Mouse (Mus musculus) adrenal gland, postnatal 10 days (tissue): ENCODE results near the gene Mchr1. TPM values are rescaled to one million over a fixed set of nuclear protein-coding genes. Genes with fewer than 3 reads are reported as not detected.
"Not testable (repeated sequence)": the region's sequence is repeated elsewhere in the genome, so short reads cannot be mapped to it uniquely, and the experiment has no call there.

Experiments
- DNase-seq: peaks from one replicate; pipeline ENCODE4 v3.0.0; 2021; ENCODE audit warnings: mixed read lengths
- long read RNA-seq, 2 experiments: library from polyadenylated mRNA; stranded (forward); transcript quantifications; one replicate each; pipeline ENCODE4 v2.0.0; 2021
- total RNA-seq, 2 experiments: library from RNA; stranded (reverse); gene quantifications; 2 replicates each; pipeline ENCODE4 v1.2.3; 2021

Gene Mchr1
- total RNA-seq, result under 1 TPM; 0.18 to 0.61 TPM
- long read RNA-seq, experiment 1, result 0 reads
- long read RNA-seq, experiment 2, result 0 reads

DNA sequence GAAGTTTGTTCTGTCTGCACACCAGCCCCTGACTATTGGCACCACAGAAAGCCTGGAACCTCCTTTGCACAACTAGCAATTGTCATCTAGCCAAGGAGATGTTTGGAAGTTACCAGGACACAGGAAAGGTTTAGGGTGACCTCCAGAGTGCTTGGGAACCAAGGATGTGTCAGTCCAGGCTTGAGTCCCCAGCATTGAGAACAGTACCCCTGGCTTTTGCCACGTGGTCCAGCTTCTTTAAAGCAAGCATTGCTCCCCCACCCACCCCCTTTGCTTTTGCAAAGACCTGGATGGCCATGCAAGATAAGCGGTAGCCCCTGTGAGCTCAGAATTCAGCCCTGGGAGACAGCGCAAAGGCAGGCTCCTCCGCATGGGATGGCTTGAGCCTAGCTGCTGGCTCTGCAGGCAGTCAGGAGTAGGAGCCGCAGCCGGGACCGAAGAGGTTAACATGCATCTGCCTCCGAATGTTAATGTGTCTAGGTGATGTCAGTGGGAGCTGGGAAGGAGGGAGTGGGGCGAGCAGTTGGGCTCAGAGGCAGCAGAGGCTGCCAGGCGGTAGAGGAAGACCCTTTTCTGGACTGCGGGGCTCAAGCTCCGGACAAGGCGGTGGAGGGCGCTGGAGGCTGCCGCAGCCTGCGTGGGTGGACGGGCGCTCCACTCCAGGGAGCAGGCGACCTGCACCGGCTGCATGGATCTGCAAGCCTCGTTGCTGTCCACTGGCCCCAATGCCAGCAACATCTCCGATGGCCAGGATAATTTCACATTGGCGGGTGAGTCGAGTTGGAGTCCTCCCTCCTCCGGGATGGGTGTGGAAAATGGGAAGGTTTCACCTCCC is at the start of gene Mchr1:
Gene Mchr1, plus strand, starts transcription at position 414 of the 835 bp plus-strand sequence.
- peak; percentile 58 for DNase-seq

GRCm38 (mm10) chr15:81189061-81189460 is 46.2 kb upstream of the Mchr1 start:
- no peak for DNase-seq

DNA sequence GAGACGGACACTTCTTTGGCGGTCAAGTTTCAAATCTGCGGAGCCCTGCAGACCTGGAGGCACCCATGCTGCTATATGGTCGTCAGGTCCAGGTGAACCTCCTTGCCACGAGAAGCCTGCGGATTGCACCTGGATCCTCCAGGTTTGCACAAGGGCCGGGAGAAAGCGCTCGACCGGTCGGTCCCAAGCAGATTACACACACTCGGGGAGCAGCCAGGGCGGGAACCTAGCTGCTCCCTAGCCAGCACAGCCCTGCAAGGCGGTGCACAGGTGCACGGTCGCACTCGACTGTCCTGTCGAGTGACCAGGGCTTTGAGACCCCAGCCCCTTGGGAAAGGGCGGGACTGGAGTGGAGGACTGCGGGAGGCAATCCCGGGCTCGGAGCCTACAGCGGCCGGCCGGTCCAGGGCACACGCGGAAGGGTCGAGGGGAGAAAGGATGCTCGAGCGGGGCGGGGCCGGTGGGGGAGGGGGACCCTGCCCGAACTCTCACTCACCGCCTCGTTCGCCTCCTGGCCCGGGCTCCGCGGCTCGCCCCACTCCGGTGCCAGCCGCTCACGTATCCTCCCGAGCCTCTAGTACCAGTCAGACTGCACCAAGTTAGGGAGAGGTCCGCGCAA is 45.2 kb upstream of the Mchr1 start:
- no peak for DNase-seq

DNA sequence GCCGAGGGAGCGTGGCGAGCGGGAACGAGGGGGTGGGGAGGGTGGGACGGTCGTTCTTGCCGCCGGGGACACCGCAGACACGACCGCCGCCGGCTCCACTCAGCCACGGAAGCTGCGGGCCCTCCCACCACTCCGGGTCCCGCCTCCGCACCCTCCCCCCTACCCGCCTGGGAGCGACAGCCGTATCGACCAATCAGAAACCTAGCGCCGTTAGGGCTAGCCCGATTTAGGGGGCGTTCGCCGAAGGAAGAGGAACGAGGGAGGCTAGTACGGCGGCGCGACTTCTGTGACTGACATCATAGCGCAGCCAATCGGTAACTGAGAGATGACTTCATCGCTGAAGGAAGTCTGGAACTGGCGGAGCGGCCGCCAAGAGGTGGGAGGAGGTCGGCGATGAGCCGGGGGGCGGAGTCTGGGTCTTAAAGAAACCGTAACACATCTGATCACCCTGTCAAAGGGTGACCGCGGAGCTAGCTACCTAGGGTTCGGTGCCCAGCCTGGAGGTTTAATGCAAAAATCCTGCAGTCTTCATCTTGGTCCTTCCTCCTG is 44.6 kb upstream of the Mchr1 start, which contains the start of gene Mrtfa:
Gene Mrtfa, minus strand, starts transcription at position 128 of the 549 bp plus-strand sequence.
- DNase-seq, result peak; percentile 99

DNA sequence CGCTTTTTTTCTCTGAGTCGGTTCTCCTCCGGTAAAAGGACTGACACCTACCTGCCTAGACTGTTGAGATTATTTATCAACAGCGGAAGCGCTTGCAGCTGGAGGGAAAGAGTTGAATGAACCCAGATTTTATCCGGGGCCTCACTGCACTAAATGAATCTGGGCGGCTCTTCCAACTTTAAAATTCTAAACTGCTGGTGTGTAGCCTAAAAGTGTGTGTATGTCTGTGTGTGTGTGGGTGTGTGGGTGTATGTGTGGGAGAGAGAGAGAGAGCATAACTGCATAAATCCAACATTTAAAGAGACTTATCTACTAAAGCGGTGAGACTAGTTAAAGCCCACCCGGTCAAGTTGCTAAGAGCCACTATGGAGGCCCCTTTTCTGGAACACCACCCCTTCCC is 44.0 kb upstream of the Mchr1 start:
- DNase-seq, result no peak

DNA sequence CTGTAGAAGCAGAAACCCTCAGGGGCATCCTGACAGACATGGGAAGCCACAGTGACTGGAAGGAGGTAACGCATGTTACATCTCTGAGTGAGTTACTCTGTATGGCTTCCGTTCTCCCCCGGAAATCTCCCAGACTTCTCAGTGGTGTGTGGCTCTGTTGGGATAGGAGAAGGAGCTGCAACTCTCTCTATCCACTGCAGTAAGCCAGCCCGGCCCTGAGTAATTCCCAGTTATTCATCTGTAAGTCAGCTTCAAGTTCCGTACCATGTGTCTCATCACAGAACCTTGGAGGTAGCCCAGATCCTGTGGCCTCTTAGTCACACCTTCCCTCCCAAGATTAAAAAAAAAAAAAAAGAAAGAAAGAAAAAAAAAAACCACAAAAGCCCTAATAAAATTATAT is 43.0 kb upstream of the Mchr1 start:
- DNase-seq, result peak; percentile 40

DNA sequence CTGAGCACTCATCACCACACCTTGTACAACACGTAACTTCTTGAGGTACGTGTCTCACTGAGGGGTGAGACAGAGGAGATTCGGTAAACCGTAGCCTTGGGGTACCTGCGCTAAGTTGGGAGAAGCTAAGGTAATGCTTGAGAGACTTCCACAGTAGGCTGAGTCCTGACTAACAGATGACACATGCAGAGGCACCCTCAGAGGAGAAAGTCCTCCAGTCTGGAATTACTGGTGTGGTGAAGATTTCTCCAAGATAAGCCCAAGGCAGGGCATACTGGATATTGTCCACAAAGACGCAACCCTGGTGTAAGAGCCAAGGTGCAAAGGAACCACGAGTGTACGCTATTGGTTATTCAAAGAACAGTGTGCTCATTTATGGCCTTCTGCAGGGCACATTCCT is 42.4 kb upstream of the Mchr1 start:
- no peak for DNase-seq

DNA sequence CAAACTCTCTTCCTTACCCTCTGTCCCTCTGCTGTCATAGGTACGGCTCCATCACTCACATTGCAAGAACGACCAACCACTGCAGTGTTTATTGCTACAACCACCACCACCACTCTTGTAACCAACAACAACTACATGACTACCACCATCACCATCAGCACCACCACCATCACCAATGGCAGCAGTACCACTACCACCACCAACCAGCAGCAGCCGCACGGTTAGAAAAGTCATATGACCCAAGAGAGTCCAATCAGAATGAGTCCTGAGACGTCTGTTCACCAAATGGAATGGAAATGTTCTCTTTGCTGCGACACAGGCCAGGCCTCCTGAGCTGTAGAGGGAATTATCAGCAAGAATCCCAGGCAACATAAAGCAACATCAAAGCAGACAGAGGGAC is 40.5 kb upstream of the Mchr1 start:
- DNase-seq, result no peak

GRCm38 (mm10) chr15:81195447-81195846 is 39.9 kb upstream of the Mchr1 start:
- no peak for DNase-seq

DNA sequence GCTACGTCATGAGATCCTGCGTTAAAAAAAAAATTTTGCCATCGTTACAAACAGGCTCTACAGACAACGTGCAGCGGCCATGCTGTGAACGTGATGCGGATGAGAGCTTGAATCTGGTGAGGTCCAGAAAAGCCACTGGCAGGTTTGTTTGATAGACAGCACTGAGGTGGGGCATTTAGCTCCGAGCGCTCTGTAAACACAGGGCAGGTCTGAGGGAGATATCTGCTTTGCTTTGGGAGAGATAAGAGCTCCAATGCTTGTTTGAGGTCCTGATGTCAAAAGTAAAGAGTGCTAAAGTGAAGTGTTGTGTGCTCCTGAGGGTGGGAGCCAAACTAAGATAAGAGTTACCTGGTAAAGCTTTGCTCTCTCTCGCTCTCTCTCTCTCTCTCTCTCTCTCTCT is 38.1 kb upstream of the Mchr1 start:
- DNase-seq, result no peak

- DNase-seq, result no peak
Measured at GRCm38 (mm10) chr15:81198447-81198846, 36.9 kb upstream of the Mchr1 start.

DNA sequence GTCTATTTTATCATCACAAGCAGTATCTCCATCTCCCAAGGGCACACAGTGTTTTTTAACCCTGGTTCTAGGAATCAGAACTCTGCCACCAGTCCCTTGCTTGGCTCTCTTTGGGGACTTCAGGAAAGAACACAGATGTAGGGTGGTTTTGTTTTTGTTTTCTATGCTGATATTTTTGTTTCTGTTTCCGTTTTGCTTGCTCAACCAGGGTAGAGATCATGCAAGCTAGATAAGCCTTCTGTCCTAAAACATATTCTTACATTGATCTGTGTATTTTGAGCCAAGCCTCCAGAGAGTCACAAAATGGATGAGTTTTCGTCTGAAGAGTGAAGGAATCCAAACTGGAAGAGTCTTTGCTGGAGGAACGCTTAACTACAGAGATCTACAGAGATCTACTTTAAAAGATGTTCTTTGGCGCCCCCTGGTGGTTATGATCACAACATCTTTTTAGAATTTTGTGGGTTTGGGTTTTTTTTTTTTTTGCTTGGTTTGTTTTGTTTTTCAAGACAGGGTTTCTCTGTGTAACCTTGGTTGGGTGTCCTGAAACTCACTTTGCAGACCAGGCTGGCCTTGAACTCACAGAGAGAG is 35.8 kb upstream of the Mchr1 start:
- DNase-seq, result peak; percentile 85

DNA sequence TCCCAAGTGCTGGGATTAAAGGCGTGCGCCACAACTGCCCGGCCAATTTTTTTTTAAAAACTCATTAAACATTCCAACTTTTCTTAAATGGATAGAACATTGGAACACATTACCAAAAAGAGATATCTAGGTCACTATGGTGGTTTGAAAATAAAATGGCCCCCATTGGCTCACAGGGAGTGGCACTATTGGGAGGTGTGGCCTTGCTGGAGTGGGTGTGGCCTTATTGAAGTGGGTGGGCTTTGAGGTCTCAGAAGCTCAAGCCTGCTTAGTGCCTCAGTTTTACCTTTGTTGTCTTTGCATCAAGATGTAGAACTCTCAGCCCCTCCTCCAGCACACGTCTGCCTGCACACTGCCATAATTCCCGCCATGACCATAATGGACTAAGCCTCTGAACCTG is 32.8 kb upstream of the Mchr1 start:
- no peak for DNase-seq

DNA sequence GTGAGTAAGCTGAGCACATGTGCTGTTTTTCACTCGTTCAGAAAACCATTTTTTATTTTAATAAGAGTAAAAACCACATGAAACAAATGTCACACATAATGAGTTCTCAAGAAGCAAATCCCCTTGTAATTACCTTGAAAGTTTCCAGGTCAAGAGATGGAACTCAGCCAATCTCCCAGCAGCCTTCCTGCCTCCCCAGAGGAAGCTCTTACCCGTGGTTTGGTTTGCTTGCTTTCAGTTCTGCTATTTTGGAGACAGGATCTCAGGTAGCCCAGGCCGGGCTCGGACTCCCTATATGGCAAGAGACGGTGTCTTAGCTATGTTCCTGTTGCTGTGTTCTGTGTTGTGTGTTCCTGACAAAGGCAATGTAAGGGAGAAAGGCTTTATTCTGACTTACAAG is 24.8 kb upstream of the Mchr1 start:
- no peak for DNase-seq

DNA sequence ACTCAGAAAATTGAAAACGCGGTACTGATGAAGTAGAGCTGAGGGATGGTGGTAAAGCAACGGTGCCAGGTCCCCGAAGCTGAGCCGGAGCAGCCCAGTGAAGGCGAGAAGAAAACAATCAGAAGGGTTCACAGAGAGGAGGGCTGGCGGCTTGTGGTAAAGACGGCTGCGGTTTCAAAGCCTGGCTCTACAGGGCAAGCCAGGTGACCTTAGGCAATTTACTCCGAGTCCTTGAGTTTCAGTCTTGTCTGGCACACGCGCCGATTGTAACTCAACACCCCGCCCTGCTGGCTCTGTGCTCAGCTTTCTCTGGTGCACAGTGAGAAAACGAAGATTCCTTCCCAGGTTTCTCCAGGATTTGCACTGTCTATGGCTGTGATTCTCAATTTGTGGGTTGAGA is 22.3 kb upstream of the Mchr1 start:
- DNase-seq, result peak; percentile 73

DNA sequence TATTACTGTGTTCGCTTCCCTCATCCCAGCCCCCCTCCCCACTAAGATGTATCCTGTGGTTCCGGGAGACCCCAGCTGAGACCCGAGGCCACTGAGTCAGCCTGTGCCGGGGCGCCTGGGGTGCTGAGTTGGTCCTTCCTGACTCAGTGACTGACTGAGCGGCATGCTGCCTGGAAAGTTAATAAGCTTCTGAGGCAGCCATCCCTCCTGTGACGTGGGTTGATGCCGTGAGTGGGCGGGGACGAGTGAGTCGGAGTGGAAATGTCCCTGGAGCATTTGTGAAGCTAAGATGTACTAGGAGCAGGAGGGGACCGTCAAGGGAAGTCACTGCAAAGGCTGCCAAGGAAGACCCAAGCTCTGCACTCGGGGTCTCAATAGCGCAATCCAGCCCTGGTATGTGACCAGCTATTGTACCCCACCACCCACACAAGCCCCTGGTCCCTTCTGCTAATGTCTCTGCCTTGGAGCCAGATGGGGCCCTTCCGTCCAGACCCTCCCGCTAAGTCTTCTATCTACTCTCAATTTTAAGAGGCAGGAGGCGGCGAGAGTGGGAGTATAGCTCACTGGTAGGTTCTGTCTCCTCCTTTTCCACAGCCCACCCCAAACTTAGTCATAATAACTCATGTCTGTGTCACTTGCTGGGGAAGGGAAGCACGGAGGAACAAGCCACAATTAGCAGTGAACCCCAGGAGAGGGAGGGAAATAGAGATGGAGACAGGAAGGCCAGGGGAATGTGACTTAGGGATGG is 18.2 kb upstream of the Mchr1 start:
- DNase-seq, result no peak

GRCm38 (mm10) chr15:81219054-81219453 is 16.2 kb upstream of the Mchr1 start:
- no peak for DNase-seq

DNA sequence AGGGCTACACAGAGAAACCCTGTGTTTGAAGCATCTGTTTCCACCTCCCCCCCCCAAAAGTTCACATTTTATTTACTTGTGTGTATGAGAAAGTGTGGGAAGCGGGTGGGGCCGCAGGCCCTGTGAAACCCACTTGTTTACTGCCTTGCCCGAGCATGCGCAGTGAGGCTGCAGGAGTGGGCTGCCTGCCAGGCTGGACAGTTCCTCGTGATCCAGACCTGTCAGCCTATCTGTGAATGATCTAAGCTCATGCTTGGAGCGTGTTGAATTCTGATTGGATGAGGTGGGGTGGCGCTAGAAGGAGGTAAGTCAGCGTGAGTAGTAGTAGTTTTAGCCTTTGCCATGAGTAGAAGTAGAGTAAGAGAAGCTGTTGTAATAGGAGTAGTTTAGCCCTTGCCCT is 15.2 kb upstream of the Mchr1 start:
- not testable (repeated sequence) for DNase-seq

DNA sequence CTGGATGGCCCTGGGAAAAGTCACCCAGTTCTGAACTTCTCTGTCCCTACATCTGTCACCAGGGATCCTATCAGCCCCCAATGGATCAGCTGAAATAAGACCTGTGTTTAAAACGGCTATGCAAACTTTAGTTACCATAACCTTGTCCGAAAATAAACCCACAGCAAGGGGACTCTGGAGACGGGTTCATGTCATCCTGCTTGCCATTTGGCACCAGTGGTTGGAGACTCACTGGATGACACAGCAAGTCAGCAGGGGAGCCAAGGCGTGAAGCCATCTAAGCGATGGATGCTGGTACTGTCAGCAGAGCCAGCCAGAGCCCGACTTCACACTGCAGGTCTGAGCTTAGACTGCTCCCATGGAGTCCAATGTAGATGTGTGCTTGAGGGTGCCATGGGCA is 13.9 kb upstream of the Mchr1 start:
- no peak for DNase-seq

DNA sequence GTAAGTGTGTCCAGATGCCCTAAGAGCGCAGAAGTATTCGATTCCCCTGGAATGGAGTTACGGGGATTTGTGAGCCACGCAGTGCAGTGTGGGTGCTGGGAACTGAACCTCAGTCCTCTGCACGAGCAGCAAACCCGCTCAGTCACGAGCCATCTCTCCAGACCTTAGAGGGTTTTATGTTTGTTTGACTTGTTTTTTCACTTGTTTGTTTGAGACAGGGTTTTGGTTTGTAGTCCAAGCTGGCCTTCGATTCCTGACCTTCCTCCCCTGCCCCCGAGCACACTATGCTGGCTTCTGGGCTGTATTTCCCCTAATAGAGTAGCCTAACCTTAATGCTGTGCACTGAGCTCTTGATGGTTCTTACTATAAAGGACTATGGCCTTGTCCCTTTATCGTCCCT is 10.3 kb upstream of the Mchr1 start:
- DNase-seq, result no peak

GRCm38 (mm10) chr15:81225732-81226131 is 9.6 kb upstream of the Mchr1 start:
- DNase-seq, result no peak

- no peak for DNase-seq
Measured at GRCm38 (mm10) chr15:81226796-81227195, 8.5 kb upstream of the Mchr1 start.
